Mouse (Mus musculus): Measurements from ENCODE around the gene Fam126b. TPM values are rescaled to one million over a fixed set of nuclear protein-coding genes. Genes with fewer than 3 reads are reported as not detected.

The Fam126b gene
- polyA plus RNA-seq, 2 experiments: 3.1 to 8.9 TPM

DNA sequence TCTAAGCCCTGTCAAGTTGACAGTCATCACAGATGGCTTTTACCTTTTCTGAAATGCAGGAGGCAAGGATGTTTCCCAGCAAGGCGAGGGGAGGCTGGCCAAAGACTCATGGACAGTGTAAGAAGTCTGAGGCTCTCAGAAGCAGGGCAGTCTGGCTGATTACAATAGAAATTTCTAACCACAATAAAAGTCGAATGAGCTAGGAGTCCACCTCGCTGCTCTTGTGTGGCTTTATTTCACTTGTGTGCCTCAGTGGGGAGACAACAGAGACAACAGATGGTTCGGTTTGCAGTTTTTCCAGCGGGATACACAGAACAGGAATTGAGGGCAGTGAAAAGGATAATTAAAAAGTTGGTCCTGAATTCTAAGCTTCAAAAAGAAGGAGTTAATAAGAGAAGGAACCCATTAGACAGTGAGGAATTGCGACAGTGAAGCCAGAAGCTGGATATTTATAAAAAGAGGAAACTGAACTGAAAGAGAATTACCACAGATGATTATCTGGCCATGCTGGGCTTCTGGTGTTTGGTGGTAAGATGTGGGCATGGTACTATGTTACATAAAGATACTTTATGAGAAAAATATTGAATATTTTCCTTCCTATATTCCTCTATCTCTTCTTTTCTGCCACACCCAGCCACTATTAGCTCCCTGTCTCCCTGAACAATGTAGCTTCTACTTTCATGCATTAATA lies 32.0 kb upstream of the Fam126b start:
- no peak for TF ChIP-seq POLR2A (IDR thresholded peaks at IDR 0.05; ENCODE audit: borderline replicate concordance, extremely low read depth, insufficient read depth, insufficient read length)
- H3K27me3 ChIP-seq (ENCODE audit: control insufficient read depth, insufficient read depth, low read length): no peaks in the 10 kb centered on the region
- no peaks in the 10 kb centered on the region for H3K4me1 ChIP-seq (ENCODE audit: control insufficient read depth, insufficient read depth, low read length)
- H3K4me2 ChIP-seq (replicated peaks; ENCODE audit: low read depth, low read length, severe bottlenecking): no peak overlapping the region
- no peak overlapping the region for H3K9ac ChIP-seq (ENCODE audit: low read depth, low read length, severe bottlenecking)
- H3K27ac ChIP-seq (replicated peaks; ENCODE audit: low read depth, low read length): no peak overlapping the region
- ATAC-seq (ENCODE audit: low FRiP score, low read depth) (no peak), DNase-seq (ENCODE audit: low spot score) (no peak)
- H3K36me3 ChIP-seq (ENCODE audit: control insufficient read depth, insufficient read depth, low read length): no peaks in the 10 kb centered on the region
- H3K4me3 ChIP-seq (replicated peaks; ENCODE audit: low read length): no peak overlapping the region
- H3K9me3 ChIP-seq (ENCODE audit: control insufficient read depth, low read length): no peaks in the 10 kb centered on the region
- WGBS: 78% methylated on average over 6 of the region's 6 CpGs

DNA sequence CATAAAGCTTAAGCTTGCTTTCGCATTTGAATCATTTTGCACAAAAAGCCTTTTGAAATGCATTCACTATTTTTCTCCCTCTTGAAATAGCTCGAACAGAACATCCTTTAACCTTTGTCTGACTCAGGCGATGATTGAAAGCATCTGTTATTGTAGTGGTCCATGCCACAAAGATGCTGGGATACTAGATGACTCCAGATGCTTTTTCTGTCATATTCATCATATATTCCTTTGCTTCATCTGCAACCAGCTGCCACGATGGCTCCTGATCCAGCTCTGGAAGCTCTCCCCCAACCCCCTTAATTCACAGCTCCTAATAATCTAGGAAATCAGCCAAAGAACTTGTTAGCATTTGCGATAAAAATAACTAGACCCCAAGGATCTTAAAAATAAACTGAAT lies 31.0 kb upstream of the Fam126b start:
- Histone ChIP-seq H3K27ac (replicated peaks; ENCODE audit: low read depth, low read length) (no peak overlapping the region), H3K4me2 (replicated peaks; ENCODE audit: low read depth, low read length, severe bottlenecking) (no peak overlapping the region), H3K27me3 (ENCODE audit: control insufficient read depth, insufficient read depth, low read length) (no peaks in the 10 kb centered on the region), H3K4me3 (replicated peaks; ENCODE audit: low read length) (no peak overlapping the region), H3K9me3 (ENCODE audit: control insufficient read depth, low read length) (no peaks in the 10 kb centered on the region), H3K9ac (ENCODE audit: low read depth, low read length, severe bottlenecking) (no peak overlapping the region), H3K36me3 (ENCODE audit: control insufficient read depth, insufficient read depth, low read length) (no peaks in the 10 kb centered on the region), H3K4me1 (ENCODE audit: control insufficient read depth, insufficient read depth, low read length) (no peaks in the 10 kb centered on the region)
- no peak for TF ChIP-seq POLR2A (IDR thresholded peaks at IDR 0.05; ENCODE audit: borderline replicate concordance, extremely low read depth, insufficient read depth, insufficient read length)
- 65% methylated on average over 5 of the region's 5 CpGs for WGBS
- no peak for ATAC-seq (ENCODE audit: low FRiP score, low read depth)
- no peak for DNase-seq (ENCODE audit: low spot score)

DNA sequence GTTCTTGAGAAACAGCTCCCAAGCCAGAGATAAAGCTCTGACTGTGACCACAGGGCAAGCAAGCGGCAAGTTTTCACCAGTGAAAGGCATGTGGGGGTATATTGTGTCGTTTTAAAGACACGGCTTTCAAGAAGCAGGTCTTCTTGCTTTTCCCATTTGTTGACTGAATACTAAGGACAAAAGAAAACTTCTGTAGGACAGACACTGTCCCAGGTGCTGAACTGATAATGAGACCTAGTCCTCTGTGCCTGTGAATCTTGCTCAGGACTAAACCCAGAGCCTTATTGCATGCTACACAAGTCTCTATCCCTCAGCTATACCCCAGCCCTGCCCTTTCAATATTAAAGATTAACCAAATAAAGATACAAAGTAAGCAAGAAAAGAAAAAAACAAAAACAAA lies 30.1 kb upstream of the Fam126b start:
- 70% methylated on average over 3 of the region's 3 CpGs for WGBS
- H3K4me3 ChIP-seq (replicated peaks; ENCODE audit: low read length): no peak overlapping the region
- no peak overlapping the region for H3K4me2 ChIP-seq (replicated peaks; ENCODE audit: low read depth, low read length, severe bottlenecking)
- H3K4me1 ChIP-seq (ENCODE audit: control insufficient read depth, insufficient read depth, low read length): no peaks in the 10 kb centered on the region
- DNase-seq (ENCODE audit: low spot score) (peak; percentile 48), ATAC-seq (ENCODE audit: low FRiP score, low read depth) (no peak)
- TF ChIP-seq POLR2A (IDR thresholded peaks at IDR 0.05; ENCODE audit: borderline replicate concordance, extremely low read depth, insufficient read depth, insufficient read length): no peak
- H3K27me3 ChIP-seq (ENCODE audit: control insufficient read depth, insufficient read depth, low read length): no peaks in the 10 kb centered on the region
- no peak overlapping the region for H3K9ac ChIP-seq (ENCODE audit: low read depth, low read length, severe bottlenecking)
- no peaks in the 10 kb centered on the region for H3K36me3 ChIP-seq (ENCODE audit: control insufficient read depth, insufficient read depth, low read length)
- no peaks in the 10 kb centered on the region for H3K9me3 ChIP-seq (ENCODE audit: control insufficient read depth, low read length)
- H3K27ac ChIP-seq (replicated peaks; ENCODE audit: low read depth, low read length): no peak overlapping the region

DNA sequence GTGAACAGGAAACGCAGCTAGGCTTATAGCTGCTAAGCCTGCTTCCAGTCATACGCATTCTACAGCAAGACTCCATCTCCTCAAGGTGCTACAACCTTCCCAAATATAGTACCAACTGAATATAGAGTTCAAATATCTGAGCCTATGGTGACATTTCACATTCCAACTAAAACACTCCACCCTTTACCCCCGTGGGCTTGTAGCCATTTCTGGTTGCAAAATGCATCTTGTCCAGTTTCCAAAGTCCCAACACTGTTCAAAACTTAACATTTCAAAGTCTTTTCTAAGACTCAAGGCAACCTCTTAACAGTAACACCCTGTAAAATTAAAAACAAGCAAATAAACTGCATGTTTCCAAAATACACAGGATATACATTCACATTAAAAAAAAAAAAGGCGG lies 29.0 kb upstream of the Fam126b start:
- Histone ChIP-seq H3K27ac (replicated peaks; ENCODE audit: low read depth, low read length) (no peak overlapping the region), H3K4me1 (ENCODE audit: control insufficient read depth, insufficient read depth, low read length) (no peaks in the 10 kb centered on the region), H3K9ac (ENCODE audit: low read depth, low read length, severe bottlenecking) (no peak overlapping the region), H3K9me3 (ENCODE audit: control insufficient read depth, low read length) (no peaks in the 10 kb centered on the region), H3K36me3 (ENCODE audit: control insufficient read depth, insufficient read depth, low read length) (no peaks in the 10 kb centered on the region), H3K4me3 (replicated peaks; ENCODE audit: low read length) (no peak overlapping the region), H3K4me2 (replicated peaks; ENCODE audit: low read depth, low read length, severe bottlenecking) (no peak overlapping the region), H3K27me3 (ENCODE audit: control insufficient read depth, insufficient read depth, low read length) (no peaks in the 10 kb centered on the region)
- 85% methylated on average over 4 of the region's 4 CpGs for WGBS
- ATAC-seq (ENCODE audit: low FRiP score, low read depth) (no peak), DNase-seq (ENCODE audit: low spot score) (no peak)
- no peak for TF ChIP-seq POLR2A (IDR thresholded peaks at IDR 0.05; ENCODE audit: borderline replicate concordance, extremely low read depth, insufficient read depth, insufficient read length)

DNA sequence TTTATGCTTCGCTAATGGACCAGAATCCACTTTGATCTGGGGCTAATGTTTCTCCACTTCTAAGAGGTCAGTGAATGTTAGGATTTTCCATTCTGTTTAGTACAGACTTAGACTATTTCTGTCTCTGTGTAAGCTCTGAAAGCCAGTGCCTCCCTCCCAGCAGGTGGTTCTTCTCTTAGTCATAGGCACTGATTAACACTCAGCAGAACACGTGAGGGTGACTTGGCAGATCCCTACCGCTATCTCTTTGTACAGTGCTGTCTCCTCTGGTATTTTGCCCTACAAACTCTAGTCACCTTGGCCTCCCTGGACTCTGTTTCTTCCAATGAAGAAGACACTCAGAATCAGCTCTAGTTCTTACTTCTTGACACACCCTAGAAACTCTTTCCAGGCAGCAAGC lies 28.3 kb upstream of the Fam126b start:
- Histone ChIP-seq H3K4me2 (replicated peaks; ENCODE audit: low read depth, low read length, severe bottlenecking) (no peak overlapping the region), H3K27ac (replicated peaks; ENCODE audit: low read depth, low read length) (no peak overlapping the region), H3K9ac (ENCODE audit: low read depth, low read length, severe bottlenecking) (no peak overlapping the region), H3K36me3 (ENCODE audit: control insufficient read depth, insufficient read depth, low read length) (no peaks in the 10 kb centered on the region), H3K27me3 (ENCODE audit: control insufficient read depth, insufficient read depth, low read length) (no peaks in the 10 kb centered on the region), H3K9me3 (ENCODE audit: control insufficient read depth, low read length) (no peaks in the 10 kb centered on the region), H3K4me1 (ENCODE audit: control insufficient read depth, insufficient read depth, low read length) (no peaks in the 10 kb centered on the region), H3K4me3 (replicated peaks; ENCODE audit: low read length) (no peak overlapping the region)
- 66% methylated on average over 3 of the region's 3 CpGs for WGBS
- DNase-seq (ENCODE audit: low spot score): no peak
- no peak for ATAC-seq (ENCODE audit: low FRiP score, low read depth)
- no peak for TF ChIP-seq POLR2A (IDR thresholded peaks at IDR 0.05; ENCODE audit: borderline replicate concordance, extremely low read depth, insufficient read depth, insufficient read length)

Measured in limb, embryonic 14.5 days (tissue).